15 mouse cellular contexts compared by ENCODE assay signal in genomic region chr7:91790949-91791564, GRCm38 (mm10).
"Had no signal": no experiment of that assay in that cellular context is flagged by ENCODE, and none has a peak within 500 bp of the region (broad histone marks: within the 10 kb centered on the region; RNA-seq: fewer than 3 reads in every experiment).

No protein-coding gene starts in this region.

- DNase-seq: kidney, adult 18-20 months; kidney, postnatal 10 days; kidney, postnatal 36 days; layer of hippocampus, adult 9-11 months; liver, embryonic 13.5 days; lung, adult 2 months; lung, postnatal 14 days; lung, postnatal 4 days; right cerebral cortex, postnatal 25 days; spleen, adult 18-20 months; thymus, postnatal 25 days had no signal

- H3K9ac ChIP-seq: liver, embryonic 13.5 days; neural tube, embryonic 13.5 days; stomach, embryonic 15.5 days had no signal

- H3K4me2 ChIP-seq: liver, embryonic 13.5 days; neural tube, embryonic 13.5 days; stomach, embryonic 15.5 days had no signal

- H3K36me3 ChIP-seq: liver, embryonic 13.5 days; neural tube, embryonic 13.5 days; stomach, embryonic 15.5 days had no signal

- H3K27me3 ChIP-seq: liver, embryonic 13.5 days; neural tube, embryonic 13.5 days; stomach, embryonic 15.5 days had no signal

- H3K4me3 ChIP-seq: liver, embryonic 13.5 days; neural tube, embryonic 13.5 days; stomach, embryonic 15.5 days had no signal

- H3K9me3 ChIP-seq: liver, embryonic 13.5 days; neural tube, embryonic 13.5 days; stomach, embryonic 15.5 days had no signal

- H3K4me1 ChIP-seq: liver, embryonic 13.5 days; neural tube, embryonic 13.5 days; stomach, embryonic 15.5 days had no signal

- H3K27ac ChIP-seq: liver, embryonic 13.5 days; neural tube, embryonic 13.5 days; stomach, embryonic 15.5 days had no signal

- ATAC-seq: inflammation-experienced regulatory T-cells, adult 6 months; intestine, embryonic 16.5 days had no signal
